Comparison of ENCODE assay signal across 8 mouse cellular contexts in the genomic region with DNA sequence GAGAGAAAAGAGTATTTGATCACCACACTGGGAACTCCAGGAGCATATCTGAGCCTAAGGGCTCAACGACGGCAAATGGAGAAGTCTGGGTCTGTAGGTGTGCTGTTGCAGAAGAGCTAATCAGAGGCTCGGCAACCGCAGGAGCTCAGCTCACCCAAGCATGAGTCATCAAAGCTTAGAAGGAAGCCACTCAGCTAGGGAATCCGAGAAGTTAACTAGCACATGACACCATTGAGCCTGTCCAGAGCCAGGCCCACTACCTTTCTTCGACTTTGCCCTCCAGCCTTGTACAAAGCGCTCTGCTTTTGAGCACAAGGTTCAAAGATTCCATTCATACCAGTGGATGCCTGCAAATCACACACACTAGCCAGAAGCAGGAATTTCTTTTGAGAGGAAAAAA. TPM values are rescaled to one million over a fixed set of nuclear protein-coding genes. Genes with fewer than 3 reads are reported as not detected.
DNase-seq lines count a peak whose midpoint lies in the region.

No protein-coding gene starts in this region.

- peak; percentile 34 for DNase-seq in urinary bladder, postnatal 14 days (ENCODE audit: low spot score)
- DNase-seq in urinary bladder, adult 2 months (ENCODE audit: low spot score): no peak
- peak; percentile 69 for DNase-seq in embryonic facial prominence, embryonic 10.5 days (ENCODE audit: low spot score)
- DNase-seq in kidney, adult 8-10 months: peak; percentile 85 to 93
- DNase-seq in lung, postnatal 4 days: peak; percentile 43 to 48
- DNase-seq in thymus, postnatal 36 days: peak; percentile 17 to 26
- DNase-seq in right cerebral cortex, postnatal 4 days: no peak
- DNase-seq in left cerebral cortex, postnatal 36 days (ENCODE audit: low spot score in 2 of 2): no peak

- no peak overlapping the region for H3K4me3 ChIP-seq in embryonic facial prominence, embryonic 10.5 days

- intact Hi-C loops in left cerebral cortex, postnatal 36 days (cut with DNase I): no loop called here

- no peaks in the 10 kb centered on the region for H3K27me3 ChIP-seq in embryonic facial prominence, embryonic 10.5 days (replicated peaks; ENCODE audit: low read depth, poor library complexity, severe bottlenecking)

- H3K4me1 ChIP-seq in embryonic facial prominence, embryonic 10.5 days: peaks cover 26% of the 10 kb centered on the region

- H3K9me3 ChIP-seq in embryonic facial prominence, embryonic 10.5 days: no peaks in the 10 kb centered on the region

- no peaks in the 10 kb centered on the region for H3K36me3 ChIP-seq in embryonic facial prominence, embryonic 10.5 days (replicated peaks)

- 9% methylated on average over 7 of the region's 7 CpGs for WGBS in embryonic facial prominence, embryonic 10.5 days

- no peak overlapping the region for H3K27ac ChIP-seq in embryonic facial prominence, embryonic 10.5 days (replicated peaks)

RNA-seq across cellular contexts. Expression of a gene that starts 30.9 kb away (rescaled TPM):
- 125 and 153 TPM in 2 replicates for polyA plus RNA-seq in urinary bladder, adult 2 months (2012; rRNA removed)
- polyA plus RNA-seq in embryonic facial prominence, embryonic 10.5 days (2016; fragmentation: Nextera tagmentation; extraction: Ambion mirVana): 8.3 and 9.5 TPM in 2 replicates
- total RNA-seq in left cerebral cortex, postnatal 36 days (2021): 10 to 100 TPM; 14.9 to 17.7 TPM

Comparison
In these comparisons a context has a peak if more than half of its experiments do, and no peak if none do; other contexts are left out.
1. DNase-seq: peak in urinary bladder, postnatal 14 days (single experiment), embryonic facial prominence, embryonic 10.5 days (single experiment), kidney, adult 8-10 months (2 of 2), lung, postnatal 4 days (2 of 2) and thymus, postnatal 36 days (2 of 2); none in urinary bladder, adult 2 months (single experiment), right cerebral cortex, postnatal 4 days (single experiment) and left cerebral cortex, postnatal 36 days (0 of 2).
2. RNA of a gene that starts 30.9 kb away (polyA plus RNA-seq): 125 to 153 TPM in urinary bladder, adult 2 months; 8.3 to 9.5 TPM in embryonic facial prominence, embryonic 10.5 days; every median in the first group is over 10 times any median in the second.